8 mouse cellular contexts compared by ENCODE assay signal in the genomic region with DNA sequence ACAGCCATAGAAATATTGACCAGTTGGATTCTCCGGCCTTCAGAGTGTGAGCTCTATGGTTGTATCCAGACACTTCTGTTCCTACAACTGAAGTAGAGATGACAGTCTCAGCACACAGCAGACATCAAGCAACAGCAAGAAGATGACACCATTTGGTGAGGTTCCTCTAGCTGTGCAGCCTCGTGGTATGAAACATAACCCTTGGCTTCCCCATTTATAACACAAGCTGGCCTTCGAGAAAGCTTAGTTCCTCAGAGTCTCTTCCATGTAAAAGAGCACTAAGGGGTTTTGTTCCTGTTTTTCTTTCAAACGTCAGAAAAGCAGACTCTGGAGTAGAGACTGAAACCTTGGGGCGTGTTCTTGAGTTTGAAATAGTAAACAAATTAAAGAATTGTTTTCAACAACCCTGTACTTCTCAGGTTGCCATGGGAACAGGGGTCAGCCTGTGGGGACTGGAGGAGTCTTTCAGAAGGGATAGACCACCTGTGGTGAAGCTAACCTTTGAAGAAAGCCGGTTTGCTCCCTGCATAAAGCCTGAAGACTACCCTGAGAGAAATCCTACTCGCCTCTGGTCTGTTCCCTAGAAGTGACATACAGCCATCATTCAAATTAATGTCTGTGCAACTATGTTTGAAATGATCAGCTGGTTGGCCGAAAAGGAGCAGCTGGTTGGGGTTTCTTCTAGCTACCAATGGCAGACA.
DNase-seq lines count a peak whose midpoint lies in the region; ATAC-seq lines count a peak whose summit lies in the region.
"Had no signal": no experiment of that assay in that cellular context is flagged by ENCODE, and none has a peak within 500 bp of the region (broad histone marks: within the 10 kb centered on the region; RNA-seq: fewer than 3 reads in every experiment).

No protein-coding gene starts in this region.

- no peak overlapping the region for H3K4me3 ChIP-seq in forebrain, embryonic 10.5 days
- no peak overlapping the region for H3K4me3 ChIP-seq in midbrain, embryonic 11.5 days (ENCODE audit: low read depth, low read length)
- H3K4me3 ChIP-seq: heart, embryonic 15.5 days had no signal

- H3K36me3 ChIP-seq in forebrain, embryonic 10.5 days (replicated peaks) = 0 out of 2 replicates have a peak, but pooled peaks cover 3% of the 10 kb centered on the region
- no peaks in the 10 kb centered on the region for H3K36me3 ChIP-seq in midbrain, embryonic 11.5 days (ENCODE audit: control insufficient read depth, insufficient read depth, low read length)
- H3K36me3 ChIP-seq: heart, embryonic 15.5 days had no signal

- peaks cover 52% of the 10 kb centered on the region for H3K27me3 ChIP-seq in forebrain, embryonic 10.5 days (ENCODE audit: poor library complexity, severe bottlenecking)
- no peaks in the 10 kb centered on the region for H3K27me3 ChIP-seq in midbrain, embryonic 11.5 days (ENCODE audit: control insufficient read depth, insufficient read depth, low read length)
- H3K27me3 ChIP-seq: heart, embryonic 15.5 days had no signal

- intact Hi-C loops in gastrocnemius, postnatal 36 days (cut with DNase I) = loop anchor here (5.0 kb wide), 1 partner anchor 88 kb away; no protein-coding TSS in a partner anchor
- intact Hi-C loops in left cerebral cortex, postnatal 25 days (cut with DNase I) = no loop called here

- peak overlapping the region; percentile 76 for H3K27ac ChIP-seq in forebrain, embryonic 10.5 days
- no peak overlapping the region for H3K27ac ChIP-seq in midbrain, embryonic 11.5 days (ENCODE audit: low read depth, low read length)
- H3K27ac ChIP-seq: heart, embryonic 15.5 days had no signal

- WGBS in forebrain, embryonic 10.5 days = 13% methylated on average over 8 of the region's 8 CpGs
- WGBS in midbrain, embryonic 11.5 days = 10% methylated on average over 8 of the region's 8 CpGs

- no peak overlapping the region for H3K4me2 ChIP-seq in midbrain, embryonic 11.5 days

- peaks cover 42% of the 10 kb centered on the region for H3K4me1 ChIP-seq in forebrain, embryonic 10.5 days
- H3K4me1 ChIP-seq in midbrain, embryonic 11.5 days (ENCODE audit: control insufficient read depth, insufficient read depth, low read length) = peaks cover 18% of the 10 kb centered on the region

- ATAC-seq in midbrain, embryonic 11.5 days (ENCODE audit: low FRiP score) = peak; percentile 77

- H3K9me3 ChIP-seq in forebrain, embryonic 10.5 days = peaks cover 10% of the 10 kb centered on the region; the same call in 1 of the 2 replicates
- H3K9me3 ChIP-seq in midbrain, embryonic 11.5 days (ENCODE audit: control insufficient read depth, low read length) = no peaks in the 10 kb centered on the region
- H3K9me3 ChIP-seq: heart, embryonic 15.5 days had no signal

- no peak overlapping the region for H3K9ac ChIP-seq in midbrain, embryonic 11.5 days (ENCODE audit: low read length)
- H3K9ac ChIP-seq: heart, embryonic 15.5 days had no signal

- DNase-seq in A20 (ENCODE audit: low read depth, low spot score) (peak; percentile 19), ES-CJ7 (ENCODE audit: low read depth, low spot score) (peak; percentile 98)
- DNase-seq in forebrain, embryonic 10.5 days (ENCODE audit: extremely low spot score, low spot score) = peak; percentile 78
- peak; percentile 92 for DNase-seq in midbrain, embryonic 11.5 days (ENCODE audit: low spot score, missing footprints)
- DNase-seq in gastrocnemius, postnatal 36 days = no peak
- no peak for DNase-seq in left cerebral cortex, postnatal 25 days (ENCODE audit: low spot score in 2 of 2)
- DNase-seq in right cerebral cortex, postnatal 36 days (ENCODE audit: low spot score in 2 of 2) = no peak

Comparison
In these comparisons a context has a peak if more than half of its experiments do, and no peak if none do; other contexts are left out.
1. DNase-seq: peak in A20 (single experiment), ES-CJ7 (single experiment), forebrain, embryonic 10.5 days (single experiment) and midbrain, embryonic 11.5 days (single experiment); none in gastrocnemius, postnatal 36 days (0 of 2), left cerebral cortex, postnatal 25 days (0 of 2) and right cerebral cortex, postnatal 36 days (0 of 2).